Mouse (Mus musculus) CH12.LX (cell line): Measurements from ENCODE around the gene Dnajc16. TPM values are rescaled to one million over a fixed set of nuclear protein-coding genes. Genes with fewer than 3 reads are reported as not detected.

ENCODE experiments used
- DNase-seq: peaks from one replicate; pipeline ENCODE4 v3.0.0-alpha.2; 2013; ENCODE audit errors: extremely low read depth
- H3K27ac ChIP-seq: 2 replicates; pipeline ENCODE4 v1.5.1; 2012; ENCODE audit warnings: low read depth, mild to moderate bottlenecking, control low read depth, moderate library complexity; ENCODE audit not compliant: insufficient read depth
- H3K27me3 ChIP-seq: replicated peaks from 2 replicates; pipeline ENCODE3; 2012; ENCODE audit warnings: inconsistent platforms
- H3K36me3 ChIP-seq, 2 experiments: replicated peaks in 1 of 2; 2 replicates each; pipeline versions ENCODE3 to v1.6.1; 2012; ENCODE audit warnings: inconsistent platforms in 1 of 2, low read length in 1 of 2, mild to moderate bottlenecking in 1 of 2, mixed read lengths in 1 of 2, moderate library complexity in 1 of 2; ENCODE audit not compliant: control insufficient read depth in 1 of 2, insufficient read depth in 1 of 2
- H3K4me1 ChIP-seq, 2 experiments: 2 replicates each; pipeline ENCODE4 v1.6.1; 2012; ENCODE audit warnings: inconsistent platforms in 1 of 2, moderate library complexity in 1 of 2; ENCODE audit not compliant: insufficient read depth in 2 of 2, control insufficient read depth in 1 of 2
- H3K4me2 ChIP-seq: 2 replicates; pipeline ENCODE4 v1.6.1; 2012; ENCODE audit warnings: low read depth, mild to moderate bottlenecking, control low read depth; ENCODE audit not compliant: poor library complexity, insufficient read depth, severe bottlenecking
- H3K4me3 ChIP-seq, 3 experiments: fragments of 150-350 bp in 1 of 3; sonication (generic) in 1 of 3; replicated peaks in 1 of 3; 2 replicates each; pipeline versions ENCODE3 to v1.5.1; 2011 to 2012; ENCODE audit warnings: low read depth in 2 of 3, low read length in 2 of 3, mild to moderate bottlenecking in 2 of 3, moderate library complexity in 2 of 3, control low read depth in 1 of 3, improper control_type of control experiment in 1 of 3, inconsistent platforms in 1 of 3, mixed read lengths in 1 of 3; ENCODE audit not compliant: poor library complexity in 1 of 3
- H3K79me2 ChIP-seq: replicated peaks from 2 replicates; pipeline ENCODE4 v1.6.1; 2012; ENCODE audit warnings: mild to moderate bottlenecking, moderate library complexity; ENCODE audit not compliant: control insufficient read depth, poor library complexity, insufficient read depth, severe bottlenecking; ENCODE audit errors: extremely low read depth
- H3K9ac ChIP-seq: 2 replicates; pipeline ENCODE4 v1.6.1; 2012; ENCODE audit warnings: low read depth, mild to moderate bottlenecking, control low read depth, moderate library complexity; ENCODE audit not compliant: insufficient read depth
- H3K9me3 ChIP-seq: replicated peaks from 2 replicates; pipeline ENCODE3; 2012; ENCODE audit warnings: low read length, inconsistent platforms, mixed read lengths
- ELF1 ChIP-seq: IDR thresholded peaks from 2 replicates; pipeline ENCODE4 v1.6.1; 2014; ENCODE audit warnings: low read depth, mild to moderate bottlenecking, inconsistent platforms, low read length, improper control_type of control experiment
- EP300 ChIP-seq: IDR thresholded peaks from 2 replicates; pipeline ENCODE4 v1.6.1; 2011; ENCODE audit warnings: low read length, improper control_type of control experiment
- ETS1 ChIP-seq: conservative IDR thresholded peaks from 2 replicates; pipeline ENCODE4 v1.6.1; 2012; ENCODE audit warnings: low read depth, mild to moderate bottlenecking, inconsistent platforms, low read length, improper control_type of control experiment, moderate library complexity
- IRF4 ChIP-seq: IDR thresholded peaks from 2 replicates; pipeline ENCODE4 v1.6.1; 2014; ENCODE audit warnings: low read depth, mild to moderate bottlenecking, inconsistent platforms, low read length, improper control_type of control experiment
- JUN ChIP-seq: IDR thresholded peaks from 2 replicates; pipeline ENCODE4 v1.6.1; 2011; ENCODE audit warnings: low read depth, mild to moderate bottlenecking, low read length, improper control_type of control experiment, moderate library complexity; ENCODE audit not compliant: insufficient read depth
- JUND ChIP-seq: conservative IDR thresholded peaks from 2 replicates; pipeline ENCODE4 v1.6.1; 2011; ENCODE audit warnings: low read depth, low read length, improper control_type of control experiment
- KAT2A ChIP-seq: IDR thresholded peaks from 2 replicates; pipeline ENCODE4 v1.6.1; 2012; ENCODE audit warnings: low read length, improper control_type of control experiment, inconsistent platforms; ENCODE audit not compliant: insufficient replicate concordance
- MAFK ChIP-seq: IDR thresholded peaks from 2 replicates; pipeline ENCODE4 v1.6.1; 2011; ENCODE audit warnings: low read length, improper control_type of control experiment; ENCODE audit not compliant: insufficient replicate concordance
- MAZ ChIP-seq: IDR thresholded peaks from 2 replicates; pipeline ENCODE4 v1.6.1; 2012; ENCODE audit warnings: low read depth, mild to moderate bottlenecking, inconsistent platforms, low read length, improper control_type of control experiment, moderate library complexity
- MXI1 ChIP-seq: IDR thresholded peaks from 2 replicates; pipeline ENCODE4 v1.6.1; 2011; ENCODE audit warnings: mild to moderate bottlenecking, low read depth, low read length, improper control_type of control experiment
- MYC ChIP-seq: IDR thresholded peaks from 2 replicates; pipeline ENCODE4 v1.6.1; 2011; ENCODE audit warnings: low read depth, mild to moderate bottlenecking, improper control_type of control experiment, low read length
- NELFE ChIP-seq: IDR thresholded peaks from 2 replicates; pipeline ENCODE4 v1.6.1; 2011; ENCODE audit warnings: low read depth, low read length, improper control_type of control experiment
- PAX5 ChIP-seq: IDR thresholded peaks from 2 replicates; pipeline ENCODE4 v1.6.1; 2012; ENCODE audit warnings: low read length, inconsistent platforms, mixed read lengths
- POLR2AphosphoS2 ChIP-seq: IDR thresholded peaks from 2 replicates; pipeline ENCODE4 v1.6.1; 2011; ENCODE audit warnings: low read depth, low read length, improper control_type of control experiment
- RAD21 ChIP-seq: IDR thresholded peaks from 2 replicates; pipeline ENCODE4 v1.6.1; 2011; ENCODE audit warnings: low read depth, mild to moderate bottlenecking, low read length, improper control_type of control experiment, moderate library complexity
- SIN3A ChIP-seq: IDR thresholded peaks from 2 replicates; pipeline ENCODE4 v1.6.1; 2012; ENCODE audit warnings: low read length, improper control_type of control experiment, inconsistent platforms
- SMC3 ChIP-seq: IDR thresholded peaks from 2 replicates; pipeline ENCODE4 v1.6.1; 2011; ENCODE audit warnings: low read depth, low read length, improper control_type of control experiment
- TBP ChIP-seq: conservative IDR thresholded peaks from 2 replicates; pipeline ENCODE4 v1.6.1; 2011; ENCODE audit warnings: low read depth, low read length, improper control_type of control experiment
- UBTF ChIP-seq: IDR thresholded peaks from 2 replicates; pipeline ENCODE4 v1.6.1; 2012; ENCODE audit warnings: low read depth, mild to moderate bottlenecking, inconsistent platforms, low read length, improper control_type of control experiment, moderate library complexity
- USF1 ChIP-seq: IDR thresholded peaks from 2 replicates; pipeline ENCODE4 v1.6.1; 2014; ENCODE audit warnings: low read depth, mild to moderate bottlenecking, inconsistent platforms, low read length, improper control_type of control experiment
- dilution Hi-C: fragments of 300-500 bp; cut with MboI; formaldehyde crosslinking; loops from 2 replicates; pipeline ENCODE4 v1.14.3; 2020; ENCODE audit warnings: low sequenced_read_pairs; ENCODE audit not compliant: extremely low pct_unique_long_range_greater_than_20kb, extremely low pct_ligation_motif_present
- in situ Hi-C: fragments of 300-500 bp; cut with MboI; formaldehyde crosslinking; loops from 3 replicates; pipeline ENCODE4 v1.14.3; 2019; ENCODE audit warnings: low sequenced_read_pairs, low pct_ligation_motif_present, low pct_unique_long_range_greater_than_20kb, mixed read lengths
- polyA plus RNA-seq: library from polyadenylated mRNA; unstranded; fragments of >175 nt; gene quantifications from 2 replicates; pipeline ENCODE4 v1.2.1, GENCODE M21; 2012; ENCODE audit warnings: low read depth; ENCODE audit not compliant: insufficient read length
- total RNA-seq, 2 experiments: library from RNA; depleted of rRNA; stranded (reverse); fragments of 300-350 nt in 1 of 2; fragments of >200 nt in 1 of 2; gene quantifications; 2 replicates each; pipeline ENCODE4 v1.2.3; 2012 to 2014

The Dnajc16 gene
- total and polyA plus RNA-seq, 3 experiments: 3.1 to 7.4 (median 5.9) TPM

DNA sequence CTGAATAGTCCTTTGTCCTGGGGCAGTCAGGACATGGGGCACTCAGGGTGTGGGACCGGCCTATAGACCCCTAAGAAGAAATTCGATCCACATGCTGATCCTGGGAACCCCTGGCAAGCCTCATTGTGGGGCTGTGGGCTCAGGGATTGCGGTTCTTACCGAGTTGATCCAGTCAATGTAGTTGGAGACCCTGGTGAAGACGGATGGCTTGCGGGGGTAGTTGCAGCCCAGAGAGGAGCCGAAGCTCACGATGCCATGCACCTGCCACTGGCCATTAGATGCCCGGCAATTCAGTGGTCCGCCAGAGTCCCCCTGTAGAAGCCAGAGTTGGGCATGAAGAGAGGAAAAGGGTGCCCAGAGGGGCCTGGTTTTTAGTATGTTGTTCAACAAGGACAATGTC is 27.0 kb upstream of the Dnajc16 start:
- Histone ChIP-seq H3K4me3 (no peak overlapping the region), H3K36me3 (peaks cover 4 to 24% of the 10 kb centered on the region in 2 experiments)
- no peak for TF ChIP-seq UBTF
- no peak for TF ChIP-seq TBP
- TF ChIP-seq PAX5: no peak
- TF ChIP-seq MYC: no peak
- no peak for TF ChIP-seq RAD21
- TF ChIP-seq ELF1: no peak
- no peak for TF ChIP-seq SMC3
- TF ChIP-seq JUN: no peak
- TF ChIP-seq KAT2A: no peak
- TF ChIP-seq EP300: no peak
- no peak for TF ChIP-seq MXI1
- no peak for TF ChIP-seq NELFE
- no peak for TF ChIP-seq IRF4
- no peak for TF ChIP-seq USF1
- TF ChIP-seq POLR2AphosphoS2: no peak
- TF ChIP-seq SIN3A: no peak
- TF ChIP-seq, all 38 proteins: peak for 0
- in situ Hi-C loops: no loop called here
- no peak for DNase-seq
- H3K4me1 ChIP-seq: peaks cover 0 to under 1% of the 10 kb centered on the region in 2 experiments; a peak in 1 of 4 replicates
- H3K4me2 ChIP-seq: no peak overlapping the region
- no peak overlapping the region for H3K27ac ChIP-seq
- no peaks in the 10 kb centered on the region for H3K79me2 ChIP-seq
- no peaks in the 10 kb centered on the region for H3K9me3 ChIP-seq
- no peak overlapping the region for H3K9ac ChIP-seq
- dilution Hi-C loops: no loop called here
- no peaks in the 10 kb centered on the region for H3K27me3 ChIP-seq

DNA sequence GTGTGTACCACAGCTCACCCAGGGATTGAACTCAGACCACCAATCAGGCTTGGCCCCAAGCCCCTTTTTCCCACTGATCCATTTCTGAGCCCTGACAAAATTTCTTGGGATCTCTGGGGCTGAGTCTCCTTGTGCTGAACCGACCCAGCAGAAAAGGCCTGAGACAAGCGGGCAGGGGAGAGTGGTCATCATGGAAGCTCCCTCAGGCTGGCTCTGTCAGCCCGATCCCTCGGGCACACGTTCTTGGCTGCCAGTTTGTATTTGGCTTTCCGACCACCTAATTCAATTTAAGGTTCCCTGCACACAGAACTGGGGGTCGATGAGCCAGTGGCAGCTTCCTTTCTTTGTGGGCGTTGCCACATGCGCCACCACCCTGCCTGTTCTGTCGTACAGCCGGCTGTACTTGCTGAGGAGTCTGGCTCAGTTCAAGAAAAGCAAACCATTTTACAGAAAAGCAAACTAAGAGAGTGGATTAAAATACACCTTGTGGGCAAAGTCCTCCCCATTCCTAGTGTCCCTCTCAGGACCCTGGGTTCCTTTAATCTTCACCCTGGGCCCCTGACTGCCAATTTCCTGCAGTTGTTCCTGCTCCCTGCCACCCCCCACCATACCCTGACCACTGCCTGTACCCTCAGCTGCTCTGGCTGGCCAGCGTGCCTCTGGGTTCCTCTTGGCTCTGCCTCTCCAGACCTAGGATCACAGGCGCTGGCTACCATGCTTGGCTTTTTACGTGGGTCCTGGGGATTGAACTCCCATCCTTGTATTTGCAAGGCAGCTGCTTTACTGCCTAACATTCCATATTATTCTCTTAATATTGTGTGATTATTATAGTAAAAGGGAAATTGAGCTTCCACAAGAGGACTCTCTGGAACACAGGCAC is 26.3 kb upstream of the Dnajc16 start:
- Histone ChIP-seq H3K4me2 (no peak overlapping the region), H3K79me2 (no peaks in the 10 kb centered on the region), H3K4me3 (no peak overlapping the region), H3K27ac (no peak overlapping the region), H3K9ac (no peak overlapping the region), H3K27me3 (no peaks in the 10 kb centered on the region), H3K9me3 (no peaks in the 10 kb centered on the region), H3K4me1 (no peaks in the 10 kb centered on the region), H3K36me3 (peaks cover 7 to 29% of the 10 kb centered on the region in 2 experiments)
- in situ Hi-C loops (no loop called here), dilution Hi-C loops (no loop called here)
- TF ChIP-seq MAFK (no peak), MYC (no peak), ETS1 (no peak), MAZ (no peak), JUND (no peak)
- no peak for DNase-seq
